ENCODE assay signal across 18 mouse cellular contexts in genomic region chr2:64970992-64971391, GRCm38 (mm10). TPM values are rescaled to one million over a fixed set of nuclear protein-coding genes. Genes with fewer than 3 reads are reported as not detected.
A peak's percentile ranks its signal among the peaks of the same experiment; 100 is the strongest.
DNase-seq lines count a peak whose midpoint lies in the region; ATAC-seq and TF ChIP-seq lines count a peak whose summit lies in the region.
"Had no signal": no experiment of that assay in that cellular context is flagged by ENCODE, and none has a peak within 500 bp of the region (broad histone marks: within the 10 kb centered on the region; RNA-seq: fewer than 3 reads in every experiment).

No protein-coding gene starts in this region.

- 71% methylated on average over 8 of the region's 8 CpGs for WGBS in forebrain, embryonic 13.5 days
- WGBS in forebrain, embryonic 16.5 days = 71% methylated on average over 8 of the region's 8 CpGs
- 72% methylated on average over 8 of the region's 8 CpGs for WGBS in liver, adult 2 months
- WGBS in liver, postnatal 0 days (ENCODE audit: insufficient replicate concordance) = 75% methylated on average over 8 of the region's 8 CpGs
- 43% methylated on average over 8 of the region's 8 CpGs for WGBS in midbrain, postnatal 0 days

- peaks cover 23% of the 10 kb centered on the region; the same call in 1 of the 2 replicates for H3K79me2 ChIP-seq in liver, adult 2 months (ENCODE audit: control insufficient read depth, insufficient read depth, low read length)

- intact Hi-C loops in gastrocnemius, adult 2 months (cut with DNase I) = no loop called here

- no peak for TF ChIP-seq CTCF in liver, adult 2 months (IDR thresholded peaks at IDR 0.05; ENCODE audit: low read depth, low read length)
- TF ChIP-seq CTCF in liver, postnatal 0 days (IDR thresholded peaks at IDR 0.05; ENCODE audit: low read depth) = no peak
- TF ChIP-seq CTCF in embryonic fibroblast, embryonic 13.5 days (IDR thresholded peaks at IDR 0.05; ENCODE audit: borderline replicate concordance, insufficient read depth, low read length) = no peak
- no peak for TF ChIP-seq CTCF in midbrain, postnatal 0 days (IDR thresholded peaks at IDR 0.05)
- TF ChIP-seq CTCF in gastrocnemius, adult 2 months (IDR thresholded peaks at IDR 0.05) = no peak

- no peak for TF ChIP-seq EP300 in liver, postnatal 0 days (IDR thresholded peaks at IDR 0.05; ENCODE audit: low read depth)

- H3K4me2 ChIP-seq in forebrain, embryonic 13.5 days = no peak overlapping the region
- no peak overlapping the region for H3K4me2 ChIP-seq in forebrain, embryonic 16.5 days (ENCODE audit: low read length)
- H3K4me2 ChIP-seq in liver, postnatal 0 days (ENCODE audit: low read depth, low read length) = no peak overlapping the region
- no peak overlapping the region for H3K4me2 ChIP-seq in midbrain, postnatal 0 days (ENCODE audit: low read depth, low read length, poor library complexity, severe bottlenecking)
- H3K4me2 ChIP-seq: embryonic facial prominence, embryonic 15.5 days; limb, embryonic 12.5 days had no signal

- ATAC-seq in forebrain, embryonic 13.5 days = 0 out of 2 replicates have a peak, but pooled peaks have one; percentile 19
- no peak for ATAC-seq in forebrain, embryonic 16.5 days
- ATAC-seq in liver, postnatal 0 days = no peak
- ATAC-seq in midbrain, postnatal 0 days (ENCODE audit: low FRiP score) = 0 out of 2 replicates have a peak, but pooled peaks have one; percentile 38
- ATAC-seq: lung, postnatal 0 days had no signal

- no peak overlapping the region for H3K4me3 ChIP-seq in forebrain, embryonic 13.5 days
- H3K4me3 ChIP-seq in forebrain, embryonic 16.5 days (replicated peaks; ENCODE audit: low read length) = no peak overlapping the region
- no peak overlapping the region for H3K4me3 ChIP-seq in liver, adult 2 months (ENCODE audit: insufficient read depth, low read depth, low read length)
- H3K4me3 ChIP-seq in liver, postnatal 0 days (ENCODE audit: low read depth, low read length) = no peak overlapping the region
- no peak overlapping the region for H3K4me3 ChIP-seq in embryonic fibroblast, embryonic 13.5 days (ENCODE audit: insufficient read depth, low read length)
- no peak overlapping the region for H3K4me3 ChIP-seq in midbrain, postnatal 0 days (ENCODE audit: low read depth, low read length)
- H3K4me3 ChIP-seq in gastrocnemius, adult 2 months = no peak overlapping the region
- H3K4me3 ChIP-seq: embryonic facial prominence, embryonic 15.5 days; heart, adult 2 months; limb, embryonic 12.5 days had no signal

- no peak overlapping the region for H3K27ac ChIP-seq in forebrain, embryonic 13.5 days
- H3K27ac ChIP-seq in forebrain, embryonic 16.5 days (ENCODE audit: low read length) = no peak overlapping the region
- 0 out of 2 replicates have a peak overlapping the region, but pooled peaks have one; percentile 9 for H3K27ac ChIP-seq in liver, adult 2 months (replicated peaks; ENCODE audit: insufficient read depth, low read depth, low read length)
- H3K27ac ChIP-seq in liver, postnatal 0 days (ENCODE audit: low read depth) = no peak overlapping the region
- 0 out of 2 replicates have a peak overlapping the region, but pooled peaks have one; percentile 16 for H3K27ac ChIP-seq in embryonic fibroblast, embryonic 13.5 days (ENCODE audit: insufficient read depth, low read length)
- no peak overlapping the region for H3K27ac ChIP-seq in midbrain, postnatal 0 days (ENCODE audit: low read depth, low read length)
- no peak overlapping the region for H3K27ac ChIP-seq in gastrocnemius, adult 2 months
- H3K27ac ChIP-seq: embryonic facial prominence, embryonic 15.5 days; kidney, postnatal 0 days; limb, embryonic 12.5 days; liver, embryonic 14.5 days had no signal

- H3K9me3 ChIP-seq in forebrain, embryonic 13.5 days (replicated peaks) = no peaks in the 10 kb centered on the region
- H3K9me3 ChIP-seq in forebrain, embryonic 16.5 days (ENCODE audit: control insufficient read depth, low read length) = no peaks in the 10 kb centered on the region
- H3K9me3 ChIP-seq in liver, postnatal 0 days (ENCODE audit: low read length) = no peaks in the 10 kb centered on the region
- no peaks in the 10 kb centered on the region for H3K9me3 ChIP-seq in midbrain, postnatal 0 days (ENCODE audit: low read length)
- H3K9me3 ChIP-seq: embryonic facial prominence, embryonic 15.5 days; limb, embryonic 12.5 days had no signal

- TF ChIP-seq POLR2A in liver, adult 2 months (IDR thresholded peaks at IDR 0.05; ENCODE audit: extremely low read depth, insufficient read depth, low read length) = no peak
- no peak for TF ChIP-seq POLR2A in embryonic fibroblast, embryonic 13.5 days (IDR thresholded peaks at IDR 0.05; ENCODE audit: low read depth, low read length)

- no peaks in the 10 kb centered on the region for H3K36me3 ChIP-seq in forebrain, embryonic 13.5 days (ENCODE audit: poor library complexity, severe bottlenecking)
- H3K36me3 ChIP-seq in forebrain, embryonic 16.5 days (ENCODE audit: control insufficient read depth, insufficient read depth) = no peaks in the 10 kb centered on the region
- H3K36me3 ChIP-seq in liver, adult 2 months (ENCODE audit: control insufficient read depth, insufficient read depth, low read length) = no peaks in the 10 kb centered on the region
- no peaks in the 10 kb centered on the region for H3K36me3 ChIP-seq in liver, postnatal 0 days (replicated peaks; ENCODE audit: insufficient read depth, low read length)
- no peaks in the 10 kb centered on the region for H3K36me3 ChIP-seq in midbrain, postnatal 0 days (ENCODE audit: insufficient read depth, low read length)
- H3K36me3 ChIP-seq: embryonic facial prominence, embryonic 15.5 days; limb, embryonic 12.5 days had no signal

- peaks cover 6% of the 10 kb centered on the region for H3K4me1 ChIP-seq in forebrain, embryonic 13.5 days
- no peaks in the 10 kb centered on the region; the same call in 1 of the 2 replicates for H3K4me1 ChIP-seq in forebrain, embryonic 16.5 days (replicated peaks; ENCODE audit: control insufficient read depth, insufficient read depth, low read length)
- peaks cover 27% of the 10 kb centered on the region for H3K4me1 ChIP-seq in liver, adult 2 months (ENCODE audit: control insufficient read depth, insufficient read depth, low read length)
- no peaks in the 10 kb centered on the region; the same call in none of the 2 replicates for H3K4me1 ChIP-seq in liver, postnatal 0 days (ENCODE audit: insufficient read depth)
- peaks cover 7% of the 10 kb centered on the region for H3K4me1 ChIP-seq in embryonic fibroblast, embryonic 13.5 days (ENCODE audit: control insufficient read depth, insufficient read depth, low read length)
- H3K4me1 ChIP-seq in midbrain, postnatal 0 days (ENCODE audit: insufficient read depth, low read length) = no peaks in the 10 kb centered on the region

- no peak for DNase-seq in liver, adult 2 months (ENCODE audit: extremely low read depth, low read depth, low spot score)
- DNase-seq in liver, postnatal 0 days = no peak
- DNase-seq in midbrain, postnatal 0 days (ENCODE audit: low spot score) = peak; percentile 27
- DNase-seq in gastrocnemius, adult 2 months = no peak
- DNase-seq: adrenal gland, postnatal 36 days; gastrocnemius, postnatal 10 days; heart, adult 2 months; kidney, adult 11 months; layer of hippocampus, adult 9-11 months; right cerebral cortex, postnatal 14 days had no signal

- H3K9ac ChIP-seq in forebrain, embryonic 13.5 days = no peak overlapping the region
- no peak overlapping the region for H3K9ac ChIP-seq in forebrain, embryonic 16.5 days (replicated peaks; ENCODE audit: low read depth, low read length)
- H3K9ac ChIP-seq in liver, adult 2 months (ENCODE audit: low read depth, low read length) = no peak overlapping the region
- H3K9ac ChIP-seq in liver, postnatal 0 days (replicated peaks) = no peak overlapping the region
- no peak overlapping the region for H3K9ac ChIP-seq in midbrain, postnatal 0 days (replicated peaks; ENCODE audit: low read length, poor library complexity, severe bottlenecking)
- H3K9ac ChIP-seq: embryonic facial prominence, embryonic 15.5 days; limb, embryonic 12.5 days; liver, embryonic 14.5 days had no signal

- no peaks in the 10 kb centered on the region for H3K27me3 ChIP-seq in forebrain, embryonic 13.5 days
- no peaks in the 10 kb centered on the region for H3K27me3 ChIP-seq in forebrain, embryonic 16.5 days (replicated peaks; ENCODE audit: control insufficient read depth, insufficient read depth, low read length)
- H3K27me3 ChIP-seq in liver, adult 2 months (ENCODE audit: control insufficient read depth, insufficient read depth, low read length) = no peaks in the 10 kb centered on the region
- no peaks in the 10 kb centered on the region for H3K27me3 ChIP-seq in liver, postnatal 0 days (ENCODE audit: insufficient read depth, low read length)
- no peaks in the 10 kb centered on the region for H3K27me3 ChIP-seq in midbrain, postnatal 0 days (ENCODE audit: insufficient read depth, low read length)
- H3K27me3 ChIP-seq: embryonic facial prominence, embryonic 15.5 days; limb, embryonic 12.5 days had no signal

RNA-seq across cellular contexts. Expression of gene Grb14, which starts 53.8 kb away (rescaled TPM):
- polyA plus RNA-seq in forebrain, embryonic 13.5 days (2015; fragmentation: Nextera tagmentation; extraction: Ambion mirVana) = 9.8 and 11.4 TPM in 2 replicates
- polyA plus RNA-seq in forebrain, embryonic 16.5 days (2015; fragmentation: Nextera tagmentation; extraction: Ambion mirVana) = 25.3 and 30.7 TPM in 2 replicates
- total RNA-seq in liver, adult 2 months (2014; rRNA removed) = 43.8 and 47.6 TPM in 2 replicates
- 16.1 and 17.6 TPM in 2 replicates for polyA plus RNA-seq in liver, adult 2 months (2012; rRNA removed)
- 39.9 and 45.7 TPM in 2 replicates for polyA plus RNA-seq in liver, postnatal 0 days (2015; fragmentation: Nextera tagmentation; extraction: Ambion mirVana)
- polyA plus RNA-seq in embryonic fibroblast, embryonic 13.5 days (2011; ENCODE audit: insufficient read length, low read depth, missing spikeins) = 49.7 and 123 TPM in 2 replicates
- 24.7 and 27.7 TPM in 2 replicates for total RNA-seq in midbrain, postnatal 0 days (2014; rRNA removed)
- 30.9 and 35.5 TPM in 2 replicates for polyA plus RNA-seq in midbrain, postnatal 0 days (2015; fragmentation: Nextera tagmentation; extraction: Ambion mirVana)
- total RNA-seq in gastrocnemius, adult 2 months (2021) = 10 to 100 TPM; 11.4 to 32.4 TPM

Comparison
In these comparisons a context has a peak if more than half of its experiments do, and no peak if none do; other contexts are left out.
1. ATAC-seq: peak in forebrain, embryonic 13.5 days (single experiment) and midbrain, postnatal 0 days (single experiment); none in forebrain, embryonic 16.5 days (single experiment) and liver, postnatal 0 days (single experiment).
2. H3K27ac ChIP-seq: peak in liver, adult 2 months (single experiment) and embryonic fibroblast, embryonic 13.5 days (single experiment); none in forebrain, embryonic 13.5 days (single experiment), forebrain, embryonic 16.5 days (single experiment), liver, postnatal 0 days (single experiment), midbrain, postnatal 0 days (single experiment) and gastrocnemius, adult 2 months (single experiment).